Comparison of ENCODE assay signal across 8 mouse cellular contexts in the genomic region with DNA sequence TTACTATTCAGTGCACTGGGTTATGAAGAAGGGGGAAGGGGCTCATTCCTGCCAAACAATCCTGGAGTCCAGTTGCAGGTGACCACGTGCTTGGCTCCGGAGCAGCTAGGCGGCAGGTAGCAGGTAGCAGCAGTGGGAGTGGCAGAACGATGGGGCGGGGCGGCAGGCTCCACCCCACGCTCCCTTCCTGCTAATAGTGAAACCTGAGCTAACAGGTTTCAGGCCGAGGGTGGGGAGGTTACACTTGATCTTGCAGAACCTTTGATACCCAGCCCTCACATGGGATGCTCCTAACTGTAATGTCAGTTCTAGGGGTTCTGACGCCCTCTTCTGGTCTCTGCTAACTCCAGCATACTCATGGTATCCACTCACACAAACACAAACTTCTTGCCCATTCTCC.
DNase-seq lines count a peak whose midpoint lies in the region; ATAC-seq lines count a peak whose summit lies in the region.

No protein-coding gene starts in this region.

- no peak for DNase-seq in frontal cortex, postnatal 14 days (ENCODE audit: low spot score in 2 of 2)
- peak; percentile 59 for DNase-seq in adrenal gland, postnatal 10 days
- peak; percentile 72 for DNase-seq in embryonic facial prominence, embryonic 11.5 days (ENCODE audit: low spot score)
- DNase-seq in liver (peak; percentile 29), adipocyte (ENCODE audit: low spot score) (no peak)
- DNase-seq in midbrain, embryonic 14.5 days, result peak; percentile 62

- H3K27ac ChIP-seq in embryonic facial prominence, embryonic 11.5 days (replicated peaks; ENCODE audit: low read depth, low read length), result no peak overlapping the region
- H3K27ac ChIP-seq in hindbrain, embryonic 16.5 days (ENCODE audit: low read depth, low read length), result no peak overlapping the region
- H3K27ac ChIP-seq in midbrain, embryonic 14.5 days (replicated peaks; ENCODE audit: low read depth, low read length), result no peak overlapping the region

- 3% methylated on average over 9 of the region's 9 CpGs for WGBS in embryonic facial prominence, embryonic 11.5 days
- WGBS in hindbrain, embryonic 16.5 days, result 6% methylated on average over 9 of the region's 9 CpGs
- 11% methylated on average over 9 of the region's 9 CpGs for WGBS in midbrain, embryonic 14.5 days

- no peaks in the 10 kb centered on the region for H3K36me3 ChIP-seq in embryonic facial prominence, embryonic 11.5 days (replicated peaks; ENCODE audit: control insufficient read depth, insufficient read depth, low read depth, low read length)
- H3K36me3 ChIP-seq in hindbrain, embryonic 16.5 days (ENCODE audit: control insufficient read depth, insufficient read depth, low read length), result no peaks in the 10 kb centered on the region
- H3K36me3 ChIP-seq in midbrain, embryonic 14.5 days (ENCODE audit: control insufficient read depth, insufficient read depth, low read length), result no peaks in the 10 kb centered on the region

- H3K4me1 ChIP-seq in embryonic facial prominence, embryonic 11.5 days (ENCODE audit: control insufficient read depth, insufficient read depth, low read length), result no peaks in the 10 kb centered on the region; the same call in 1 of the 2 replicates
- H3K4me1 ChIP-seq in hindbrain, embryonic 16.5 days (ENCODE audit: control insufficient read depth, insufficient read depth, low read depth, low read length), result peaks cover 13% of the 10 kb centered on the region
- H3K4me1 ChIP-seq in midbrain, embryonic 14.5 days (ENCODE audit: control insufficient read depth, insufficient read depth, low read length), result peaks cover 36% of the 10 kb centered on the region

- H3K9ac ChIP-seq in embryonic facial prominence, embryonic 11.5 days (replicated peaks; ENCODE audit: low read length), result no peak overlapping the region; the same call in 1 of the 2 replicates
- no peak overlapping the region for H3K9ac ChIP-seq in hindbrain, embryonic 16.5 days (ENCODE audit: low read depth, low read length)
- no peak overlapping the region for H3K9ac ChIP-seq in midbrain, embryonic 14.5 days (replicated peaks; ENCODE audit: low read length)

- no peaks in the 10 kb centered on the region for H3K27me3 ChIP-seq in embryonic facial prominence, embryonic 11.5 days (ENCODE audit: control insufficient read depth, insufficient read depth, low read length)
- no peaks in the 10 kb centered on the region for H3K27me3 ChIP-seq in hindbrain, embryonic 16.5 days (replicated peaks; ENCODE audit: control insufficient read depth, insufficient read depth, low read length)
- H3K27me3 ChIP-seq in midbrain, embryonic 14.5 days (ENCODE audit: control insufficient read depth, insufficient read depth, low read length), result no peaks in the 10 kb centered on the region

- H3K9me3 ChIP-seq in embryonic facial prominence, embryonic 11.5 days (replicated peaks; ENCODE audit: control insufficient read depth, low read length), result no peaks in the 10 kb centered on the region
- H3K9me3 ChIP-seq in hindbrain, embryonic 16.5 days (ENCODE audit: control insufficient read depth, low read length), result no peaks in the 10 kb centered on the region
- H3K9me3 ChIP-seq in midbrain, embryonic 14.5 days (ENCODE audit: control insufficient read depth, low read length), result no peaks in the 10 kb centered on the region

- ATAC-seq in frontal cortex, adult (ENCODE audit: low TSS enrichment), result peak; percentile 65; the same call in 1 of the 2 replicates
- ATAC-seq in embryonic facial prominence, embryonic 11.5 days (replicated peaks; ENCODE audit: insufficient number of reproducible peaks, low FRiP score, low TSS enrichment, low read depth), result peak; percentile 67
- peak; percentile 19; the same call in 1 of the 2 replicates for ATAC-seq in hindbrain, embryonic 16.5 days
- no peak for ATAC-seq in midbrain, embryonic 14.5 days (ENCODE audit: low FRiP score, low TSS enrichment)

- peak overlapping the region; percentile 38 for H3K4me2 ChIP-seq in embryonic facial prominence, embryonic 11.5 days (ENCODE audit: low read depth, low read length)
- peak overlapping the region; percentile 51 for H3K4me2 ChIP-seq in hindbrain, embryonic 16.5 days (ENCODE audit: low read length)
- H3K4me2 ChIP-seq in midbrain, embryonic 14.5 days (ENCODE audit: low read length), result peak overlapping the region; percentile 41

- H3K4me3 ChIP-seq in embryonic facial prominence, embryonic 11.5 days (ENCODE audit: low read depth, low read length), result peak overlapping the region; percentile 15; the same call in 1 of the 2 replicates
- peak overlapping the region; percentile 26; the same call in 1 of the 2 replicates for H3K4me3 ChIP-seq in hindbrain, embryonic 16.5 days (ENCODE audit: low read length)
- H3K4me3 ChIP-seq in midbrain, embryonic 14.5 days (replicated peaks; ENCODE audit: low read depth, low read length), result no peak overlapping the region

Comparison
In these comparisons a context has a peak if more than half of its experiments do, and no peak if none do; other contexts are left out.
1. DNase-seq: peak in adrenal gland, postnatal 10 days (single experiment), embryonic facial prominence, embryonic 11.5 days (single experiment), liver (single experiment) and midbrain, embryonic 14.5 days (single experiment); none in frontal cortex, postnatal 14 days (0 of 2) and adipocyte (single experiment).
2. Peak in every context shown above with its lines, with median percentiles within 50 percentile points of each other: H3K4me2 ChIP-seq.